Mouse (Mus musculus) ES-Bruce4 (cell line): ENCODE measurements around the gene Kiss1. TPM values are rescaled to one million over a fixed set of nuclear protein-coding genes. Genes with fewer than 3 reads are reported as not detected.

Source experiments
- H3K27ac ChIP-seq: 2 replicates; pipeline ENCODE4 v1.5.1; 2012; ENCODE audit warnings: low read length, inconsistent platforms; ENCODE audit not compliant: insufficient read depth
- H3K27me3 ChIP-seq: 2 replicates; pipeline ENCODE4 v1.6.1; 2012; ENCODE audit warnings: mild to moderate bottlenecking, low read length, inconsistent platforms; ENCODE audit not compliant: control insufficient read depth, poor library complexity, insufficient read depth, severe bottlenecking
- H3K36me3 ChIP-seq: 2 replicates; pipeline ENCODE4 v1.6.1; 2012; ENCODE audit warnings: inconsistent platforms, mild to moderate bottlenecking, low read length, moderate library complexity; ENCODE audit not compliant: control insufficient read depth, poor library complexity, insufficient read depth, severe bottlenecking
- H3K4me1 ChIP-seq: one replicate; pipeline ENCODE4 v1.8.1; 2011; ENCODE audit warnings: low read length; ENCODE audit not compliant: control insufficient read depth, insufficient read depth
- H3K4me3 ChIP-seq: 2 replicates; pipeline ENCODE4 v1.5.1; 2011; ENCODE audit warnings: low read depth, mild to moderate bottlenecking, low read length
- H3K9ac ChIP-seq: 2 replicates; pipeline ENCODE4 v1.6.1; 2012; ENCODE audit warnings: low read depth, mild to moderate bottlenecking, inconsistent platforms; ENCODE audit not compliant: poor library complexity, severe bottlenecking
- H3K9me3 ChIP-seq: replicated peaks from 2 replicates; pipeline ENCODE4 v1.6.1; 2012; ENCODE audit warnings: mild to moderate bottlenecking, low read length, inconsistent platforms; ENCODE audit not compliant: control insufficient read depth, poor library complexity, insufficient read depth, severe bottlenecking
- CTCF ChIP-seq: IDR thresholded peaks from one replicate; pipeline ENCODE4 v1.8.1; 2011; ENCODE audit warnings: low read depth, low read length
- EP300 ChIP-seq: IDR thresholded peaks from 2 replicates; pipeline ENCODE4 v1.6.1; 2011; ENCODE audit warnings: low read depth, low read length; ENCODE audit not compliant: insufficient read depth
- POLR2A ChIP-seq: IDR thresholded peaks from one replicate; pipeline ENCODE4 v1.8.1; 2011; ENCODE audit warnings: low read length; ENCODE audit not compliant: insufficient read depth
- polyA plus RNA-seq: library from polyadenylated mRNA; stranded (reverse); fragments of >200 nt; gene quantifications from 2 replicates; pipeline ENCODE4 v1.2.4, GENCODE M21; 2011; ENCODE audit warnings: low read depth; ENCODE audit not compliant: missing spikeins, insufficient read depth, insufficient read length

The Kiss1 gene
- polyA plus RNA-seq, 1 experiment = not detected

DNA sequence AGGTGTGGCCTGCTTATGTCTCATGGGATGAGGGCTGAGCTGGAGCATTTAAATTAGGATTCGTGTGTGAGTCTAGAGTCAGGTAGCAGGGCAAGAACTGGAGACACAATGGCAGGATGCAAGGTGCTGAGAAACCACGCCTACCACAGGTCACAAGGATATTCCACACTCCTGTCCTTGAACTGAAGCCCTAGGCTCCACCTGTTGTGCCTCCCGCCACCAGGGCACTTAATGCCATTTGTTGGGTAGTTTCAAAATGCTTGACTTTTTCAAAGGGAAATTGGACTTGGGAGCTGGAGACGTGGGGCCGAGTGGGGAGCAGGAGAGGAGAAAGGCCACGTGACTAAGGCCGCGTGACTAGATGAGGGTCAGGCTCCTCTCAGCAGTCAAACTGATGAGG lies 4.3 kb downstream of the Kiss1 start:
- H3K36me3 ChIP-seq = no peaks in the 10 kb centered on the region
- H3K27me3 ChIP-seq = no peaks in the 10 kb centered on the region
- H3K27ac ChIP-seq = no peak overlapping the region
- H3K9me3 ChIP-seq = no peaks in the 10 kb centered on the region
- no peak overlapping the region for H3K4me3 ChIP-seq
- H3K4me1 ChIP-seq = no peaks in the 10 kb centered on the region
- H3K9ac ChIP-seq = no peak overlapping the region
- TF ChIP-seq CTCF (no peak), POLR2A (no peak), EP300 (0 out of 2 replicates have a peak, but pooled peaks have one; percentile 6)

DNA sequence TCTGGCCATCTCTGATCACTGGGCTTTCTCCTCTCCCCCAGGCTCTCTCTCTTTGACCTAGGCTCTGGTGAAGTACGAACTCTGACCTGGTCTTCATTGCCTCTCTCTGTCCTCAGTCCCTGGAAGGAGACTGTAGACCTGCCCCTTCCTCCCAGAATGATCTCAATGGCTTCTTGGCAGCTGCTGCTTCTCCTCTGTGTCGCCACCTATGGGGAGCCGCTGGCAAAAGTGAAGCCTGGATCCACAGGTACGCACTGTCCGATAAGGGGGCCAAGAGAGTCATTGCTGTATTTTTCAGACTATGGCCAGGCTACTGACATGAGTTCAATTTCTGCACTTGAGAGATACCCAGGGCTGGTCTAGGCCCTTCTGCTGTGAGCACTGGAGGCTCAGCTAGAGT lies 5.4 kb downstream of the Kiss1 start:
- Histone ChIP-seq H3K9me3 (no peaks in the 10 kb centered on the region), H3K9ac (no peak overlapping the region), H3K4me1 (no peaks in the 10 kb centered on the region), H3K4me3 (no peak overlapping the region), H3K27ac (no peak overlapping the region), H3K36me3 (no peaks in the 10 kb centered on the region), H3K27me3 (no peaks in the 10 kb centered on the region)
- TF ChIP-seq POLR2A = no peak
- TF ChIP-seq EP300 = no peak
- peak; percentile 61 for TF ChIP-seq CTCF

DNA sequence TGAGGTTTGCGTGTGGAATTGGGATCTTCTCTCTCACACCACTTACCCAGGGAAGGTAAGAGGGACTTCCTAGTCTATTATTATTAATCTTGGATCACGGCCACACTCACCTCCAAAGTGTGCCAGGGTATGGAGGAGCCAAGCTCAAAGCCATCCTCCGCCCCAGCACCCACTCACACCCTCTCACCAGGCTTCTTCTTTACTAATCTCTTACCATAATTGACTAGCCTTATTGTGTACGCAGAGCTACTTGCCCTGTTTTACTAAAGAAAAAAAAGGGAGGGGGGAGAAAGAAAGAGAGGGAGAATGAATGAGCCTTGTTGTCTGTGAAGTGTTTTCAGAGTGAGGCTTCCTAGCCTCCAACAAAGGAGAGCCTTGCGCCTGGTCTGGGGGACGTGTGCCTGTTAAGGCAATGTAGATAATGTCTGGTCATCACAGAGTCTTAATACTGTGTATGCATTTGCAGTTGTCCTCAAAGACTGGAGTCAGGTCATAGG lies 6.7 kb downstream of the Kiss1 start:
- Histone ChIP-seq H3K4me1 (no peaks in the 10 kb centered on the region), H3K27me3 (no peaks in the 10 kb centered on the region), H3K36me3 (no peaks in the 10 kb centered on the region), H3K9ac (no peak overlapping the region), H3K9me3 (no peaks in the 10 kb centered on the region), H3K4me3 (no peak overlapping the region), H3K27ac (no peak overlapping the region)
- TF ChIP-seq POLR2A (no peak), CTCF (no peak), EP300 (no peak)

DNA sequence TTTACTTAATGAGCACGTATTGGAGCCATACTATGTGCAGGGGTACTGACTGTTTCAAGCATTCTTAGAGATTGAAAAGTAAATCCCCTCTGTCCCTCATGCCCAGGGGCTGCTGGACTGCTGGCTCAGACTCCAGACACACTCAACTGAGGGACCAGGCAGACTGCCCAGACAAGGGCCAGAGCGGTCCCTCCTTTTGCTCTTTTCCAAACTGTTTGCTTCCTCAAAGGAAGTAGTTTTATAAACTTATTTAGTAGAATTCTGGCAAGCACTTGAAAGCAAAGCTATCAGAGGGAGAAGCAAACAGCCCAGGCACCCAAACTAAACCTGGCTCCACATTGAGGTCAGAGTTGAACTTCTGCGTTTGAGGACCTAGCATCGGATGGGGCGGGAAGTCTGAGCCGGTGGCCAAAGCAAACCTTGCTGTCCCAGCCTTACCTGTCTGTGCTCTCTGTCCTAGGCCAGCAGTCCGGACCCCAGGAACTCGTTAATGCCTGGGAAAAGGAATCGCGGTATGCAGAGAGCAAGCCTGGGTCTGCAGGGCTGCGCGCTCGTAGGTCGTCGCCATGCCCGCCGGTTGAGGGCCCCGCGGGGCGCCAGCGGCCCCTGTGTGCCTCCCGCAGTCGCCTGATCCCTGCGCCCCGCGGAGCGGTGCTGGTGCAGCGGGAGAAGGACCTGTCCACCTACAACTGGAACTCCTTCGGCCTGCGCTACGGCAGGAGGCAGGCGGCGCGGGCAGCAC lies 7.4 kb downstream of the Kiss1 start:
- peak overlapping the region; percentile 63 for H3K4me3 ChIP-seq
- H3K9ac ChIP-seq = peak overlapping the region; percentile 30
- no peak overlapping the region for H3K27ac ChIP-seq
- no peaks in the 10 kb centered on the region for H3K36me3 ChIP-seq
- H3K27me3 ChIP-seq = no peaks in the 10 kb centered on the region
- no peaks in the 10 kb centered on the region for H3K9me3 ChIP-seq
- TF ChIP-seq POLR2A (no peak), CTCF (no peak), EP300 (no peak)
- H3K4me1 ChIP-seq = no peaks in the 10 kb centered on the region

DNA sequence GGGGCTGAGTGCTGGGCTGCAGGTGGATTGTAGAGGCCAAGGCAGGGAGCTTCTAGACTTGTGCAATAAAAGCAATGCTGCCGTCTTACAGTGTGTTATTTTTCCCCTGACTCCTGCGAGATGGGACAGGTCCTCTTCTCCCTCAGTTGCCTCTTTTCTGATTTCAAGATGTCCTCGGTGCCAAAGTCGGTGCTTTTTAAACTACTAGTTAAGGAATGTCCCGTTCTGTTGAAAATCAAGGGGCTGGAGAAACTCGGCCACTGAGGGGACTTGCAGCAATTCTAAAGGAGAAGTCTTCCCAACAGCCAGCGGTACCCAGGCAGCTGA lies 7.9 kb downstream of the Kiss1 start:
- Histone ChIP-seq H3K9me3 (no peaks in the 10 kb centered on the region), H3K27me3 (no peaks in the 10 kb centered on the region), H3K9ac (peak overlapping the region; percentile 30), H3K4me3 (peak overlapping the region; percentile 63), H3K27ac (no peak overlapping the region), H3K36me3 (no peaks in the 10 kb centered on the region), H3K4me1 (no peaks in the 10 kb centered on the region)
- TF ChIP-seq CTCF = no peak
- no peak for TF ChIP-seq POLR2A
- TF ChIP-seq EP300 = no peak

DNA sequence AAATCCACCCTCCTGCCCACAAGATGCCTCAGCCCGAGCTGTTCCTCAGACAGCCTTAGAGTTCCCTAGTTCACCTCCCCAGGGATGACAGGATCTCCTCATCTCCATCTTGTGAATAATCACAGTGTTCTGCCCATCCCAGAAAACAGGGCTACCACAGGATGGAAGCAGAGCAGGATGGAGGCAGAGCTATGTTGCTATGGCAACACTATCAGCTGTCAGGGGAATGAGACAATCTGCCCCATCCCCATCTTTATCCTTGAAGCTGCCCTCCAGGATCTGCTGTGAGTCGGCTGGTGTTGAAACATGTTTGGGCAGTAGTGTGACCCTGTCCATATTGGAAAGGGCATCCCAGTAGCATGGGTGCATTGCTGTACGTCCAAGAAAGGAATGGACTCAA lies 9.5 kb downstream of the Kiss1 start:
- TF ChIP-seq CTCF = no peak
- TF ChIP-seq EP300 = no peak
- no peak for TF ChIP-seq POLR2A
- Histone ChIP-seq H3K27ac (no peak overlapping the region), H3K27me3 (no peaks in the 10 kb centered on the region), H3K36me3 (no peaks in the 10 kb centered on the region), H3K4me3 (no peak overlapping the region), H3K9ac (no peak overlapping the region), H3K4me1 (no peaks in the 10 kb centered on the region), H3K9me3 (no peaks in the 10 kb centered on the region)
